Mouse (Mus musculus) CH12.LX (cell line): ENCODE measurements at regions not wholly inside any gene's neighbourhood (a gene's known extent, or its start where the extent isn't known, plus 50 kb on each side); places are given as distances from the start of the nearest gene placed in this dataset.
A peak's percentile ranks its signal among the peaks of the same experiment; 100 is the strongest.

ENCODE experiments used
- DNase-seq: peaks from one replicate; pipeline ENCODE4 v3.0.0-alpha.2; 2013; ENCODE audit errors: extremely low read depth
- H3K27ac ChIP-seq: 2 replicates; pipeline ENCODE4 v1.5.1; 2012; ENCODE audit warnings: low read depth, mild to moderate bottlenecking, control low read depth, moderate library complexity; ENCODE audit not compliant: insufficient read depth
- H3K27me3 ChIP-seq: replicated peaks from 2 replicates; pipeline ENCODE3; 2012; ENCODE audit warnings: inconsistent platforms
- H3K36me3 ChIP-seq, 2 experiments: replicated peaks in 1 of 2; 2 replicates each; pipeline versions ENCODE3 to v1.6.1; 2012; ENCODE audit warnings: inconsistent platforms in 1 of 2, low read length in 1 of 2, mild to moderate bottlenecking in 1 of 2, mixed read lengths in 1 of 2, moderate library complexity in 1 of 2; ENCODE audit not compliant: control insufficient read depth in 1 of 2, insufficient read depth in 1 of 2
- H3K4me1 ChIP-seq, 2 experiments: 2 replicates each; pipeline ENCODE4 v1.6.1; 2012; ENCODE audit warnings: inconsistent platforms in 1 of 2, moderate library complexity in 1 of 2; ENCODE audit not compliant: insufficient read depth in 2 of 2, control insufficient read depth in 1 of 2
- H3K4me2 ChIP-seq: 2 replicates; pipeline ENCODE4 v1.6.1; 2012; ENCODE audit warnings: low read depth, mild to moderate bottlenecking, control low read depth; ENCODE audit not compliant: poor library complexity, insufficient read depth, severe bottlenecking
- H3K4me3 ChIP-seq, 3 experiments: fragments of 150-350 bp in 1 of 3; sonication (generic) in 1 of 3; replicated peaks in 1 of 3; 2 replicates each; pipeline versions ENCODE3 to v1.5.1; 2011 to 2012; ENCODE audit warnings: low read depth in 2 of 3, low read length in 2 of 3, mild to moderate bottlenecking in 2 of 3, moderate library complexity in 2 of 3, control low read depth in 1 of 3, improper control_type of control experiment in 1 of 3, inconsistent platforms in 1 of 3, mixed read lengths in 1 of 3; ENCODE audit not compliant: poor library complexity in 1 of 3
- H3K79me2 ChIP-seq: replicated peaks from 2 replicates; pipeline ENCODE4 v1.6.1; 2012; ENCODE audit warnings: mild to moderate bottlenecking, moderate library complexity; ENCODE audit not compliant: control insufficient read depth, poor library complexity, insufficient read depth, severe bottlenecking; ENCODE audit errors: extremely low read depth
- H3K9ac ChIP-seq: 2 replicates; pipeline ENCODE4 v1.6.1; 2012; ENCODE audit warnings: low read depth, mild to moderate bottlenecking, control low read depth, moderate library complexity; ENCODE audit not compliant: insufficient read depth
- H3K9me3 ChIP-seq: replicated peaks from 2 replicates; pipeline ENCODE3; 2012; ENCODE audit warnings: low read length, inconsistent platforms, mixed read lengths
- CHD2 ChIP-seq: IDR thresholded peaks from 2 replicates; pipeline ENCODE4 v1.6.1; 2011; ENCODE audit warnings: low read length, improper control_type of control experiment
- CTCF ChIP-seq, 2 experiments: IDR thresholded peaks in 1 of 2; conservative IDR thresholded peaks in 1 of 2; 2 replicates each; pipeline ENCODE4 v1.5.1; 2011 to 2012; ENCODE audit warnings: low read depth in 2 of 2, low read length in 2 of 2, improper control_type of control experiment in 1 of 2, inconsistent platforms in 1 of 2, mild to moderate bottlenecking in 1 of 2, moderate library complexity in 1 of 2
- E2F4 ChIP-seq: IDR thresholded peaks from 2 replicates; pipeline ENCODE4 v1.6.1; 2011; ENCODE audit warnings: low read depth, low read length, improper control_type of control experiment; ENCODE audit not compliant: insufficient replicate concordance
- ELF1 ChIP-seq: IDR thresholded peaks from 2 replicates; pipeline ENCODE4 v1.6.1; 2014; ENCODE audit warnings: low read depth, mild to moderate bottlenecking, inconsistent platforms, low read length, improper control_type of control experiment
- EP300 ChIP-seq: IDR thresholded peaks from 2 replicates; pipeline ENCODE4 v1.6.1; 2011; ENCODE audit warnings: low read length, improper control_type of control experiment
- ETS1 ChIP-seq: conservative IDR thresholded peaks from 2 replicates; pipeline ENCODE4 v1.6.1; 2012; ENCODE audit warnings: low read depth, mild to moderate bottlenecking, inconsistent platforms, low read length, improper control_type of control experiment, moderate library complexity
- GABPA ChIP-seq: IDR thresholded peaks from 2 replicates; pipeline ENCODE4 v1.6.1; 2012; ENCODE audit warnings: low read depth, low read length, improper control_type of control experiment, inconsistent platforms; ENCODE audit not compliant: insufficient replicate concordance
- IRF4 ChIP-seq: IDR thresholded peaks from 2 replicates; pipeline ENCODE4 v1.6.1; 2014; ENCODE audit warnings: low read depth, mild to moderate bottlenecking, inconsistent platforms, low read length, improper control_type of control experiment
- JUN ChIP-seq: IDR thresholded peaks from 2 replicates; pipeline ENCODE4 v1.6.1; 2011; ENCODE audit warnings: low read depth, mild to moderate bottlenecking, low read length, improper control_type of control experiment, moderate library complexity; ENCODE audit not compliant: insufficient read depth
- JUND ChIP-seq: conservative IDR thresholded peaks from 2 replicates; pipeline ENCODE4 v1.6.1; 2011; ENCODE audit warnings: low read depth, low read length, improper control_type of control experiment
- KAT2A ChIP-seq: IDR thresholded peaks from 2 replicates; pipeline ENCODE4 v1.6.1; 2012; ENCODE audit warnings: low read length, improper control_type of control experiment, inconsistent platforms; ENCODE audit not compliant: insufficient replicate concordance
- MAZ ChIP-seq: IDR thresholded peaks from 2 replicates; pipeline ENCODE4 v1.6.1; 2012; ENCODE audit warnings: low read depth, mild to moderate bottlenecking, inconsistent platforms, low read length, improper control_type of control experiment, moderate library complexity
- MEF2A ChIP-seq: IDR thresholded peaks from 2 replicates; pipeline ENCODE4 v1.6.1; 2014; ENCODE audit warnings: low read depth, mild to moderate bottlenecking, inconsistent platforms, low read length, improper control_type of control experiment, borderline replicate concordance
- MXI1 ChIP-seq: IDR thresholded peaks from 2 replicates; pipeline ENCODE4 v1.6.1; 2011; ENCODE audit warnings: mild to moderate bottlenecking, low read depth, low read length, improper control_type of control experiment
- MYC ChIP-seq: IDR thresholded peaks from 2 replicates; pipeline ENCODE4 v1.6.1; 2011; ENCODE audit warnings: low read depth, mild to moderate bottlenecking, improper control_type of control experiment, low read length
- NRF1 ChIP-seq: IDR thresholded peaks from 2 replicates; pipeline ENCODE4 v1.6.1; 2014; ENCODE audit warnings: low read depth, mild to moderate bottlenecking, inconsistent platforms, low read length, improper control_type of control experiment, moderate library complexity
- PAX5 ChIP-seq: IDR thresholded peaks from 2 replicates; pipeline ENCODE4 v1.6.1; 2012; ENCODE audit warnings: low read length, inconsistent platforms, mixed read lengths
- RAD21 ChIP-seq: IDR thresholded peaks from 2 replicates; pipeline ENCODE4 v1.6.1; 2011; ENCODE audit warnings: low read depth, mild to moderate bottlenecking, low read length, improper control_type of control experiment, moderate library complexity
- RCOR1 ChIP-seq: conservative IDR thresholded peaks from 2 replicates; pipeline ENCODE4 v1.6.1; 2012; ENCODE audit warnings: low read depth, mild to moderate bottlenecking, inconsistent platforms, low read length, improper control_type of control experiment
- SIN3A ChIP-seq: IDR thresholded peaks from 2 replicates; pipeline ENCODE4 v1.6.1; 2012; ENCODE audit warnings: low read length, improper control_type of control experiment, inconsistent platforms
- SMC3 ChIP-seq: IDR thresholded peaks from 2 replicates; pipeline ENCODE4 v1.6.1; 2011; ENCODE audit warnings: low read depth, low read length, improper control_type of control experiment
- TBP ChIP-seq: conservative IDR thresholded peaks from 2 replicates; pipeline ENCODE4 v1.6.1; 2011; ENCODE audit warnings: low read depth, low read length, improper control_type of control experiment
- TCF12 ChIP-seq: IDR thresholded peaks from 2 replicates; pipeline ENCODE4 v1.6.1; 2014; ENCODE audit warnings: low read depth, mild to moderate bottlenecking, inconsistent platforms, low read length, improper control_type of control experiment
- UBTF ChIP-seq: IDR thresholded peaks from 2 replicates; pipeline ENCODE4 v1.6.1; 2012; ENCODE audit warnings: low read depth, mild to moderate bottlenecking, inconsistent platforms, low read length, improper control_type of control experiment, moderate library complexity
- USF1 ChIP-seq: IDR thresholded peaks from 2 replicates; pipeline ENCODE4 v1.6.1; 2014; ENCODE audit warnings: low read depth, mild to moderate bottlenecking, inconsistent platforms, low read length, improper control_type of control experiment
- USF2 ChIP-seq: conservative IDR thresholded peaks from 2 replicates; pipeline ENCODE4 v1.6.1; 2011; ENCODE audit warnings: low read depth, low read length, improper control_type of control experiment
- ZNF384 ChIP-seq: IDR thresholded peaks from 2 replicates; pipeline ENCODE4 v1.6.1; 2012; ENCODE audit warnings: low read depth, low read length, improper control_type of control experiment, inconsistent platforms
- dilution Hi-C: fragments of 300-500 bp; cut with MboI; formaldehyde crosslinking; loops from 2 replicates; pipeline ENCODE4 v1.14.3; 2020; ENCODE audit warnings: low sequenced_read_pairs; ENCODE audit not compliant: extremely low pct_unique_long_range_greater_than_20kb, extremely low pct_ligation_motif_present
- in situ Hi-C: fragments of 300-500 bp; cut with MboI; formaldehyde crosslinking; loops from 3 replicates; pipeline ENCODE4 v1.14.3; 2019; ENCODE audit warnings: low sequenced_read_pairs, low pct_ligation_motif_present, low pct_unique_long_range_greater_than_20kb, mixed read lengths

DNA sequence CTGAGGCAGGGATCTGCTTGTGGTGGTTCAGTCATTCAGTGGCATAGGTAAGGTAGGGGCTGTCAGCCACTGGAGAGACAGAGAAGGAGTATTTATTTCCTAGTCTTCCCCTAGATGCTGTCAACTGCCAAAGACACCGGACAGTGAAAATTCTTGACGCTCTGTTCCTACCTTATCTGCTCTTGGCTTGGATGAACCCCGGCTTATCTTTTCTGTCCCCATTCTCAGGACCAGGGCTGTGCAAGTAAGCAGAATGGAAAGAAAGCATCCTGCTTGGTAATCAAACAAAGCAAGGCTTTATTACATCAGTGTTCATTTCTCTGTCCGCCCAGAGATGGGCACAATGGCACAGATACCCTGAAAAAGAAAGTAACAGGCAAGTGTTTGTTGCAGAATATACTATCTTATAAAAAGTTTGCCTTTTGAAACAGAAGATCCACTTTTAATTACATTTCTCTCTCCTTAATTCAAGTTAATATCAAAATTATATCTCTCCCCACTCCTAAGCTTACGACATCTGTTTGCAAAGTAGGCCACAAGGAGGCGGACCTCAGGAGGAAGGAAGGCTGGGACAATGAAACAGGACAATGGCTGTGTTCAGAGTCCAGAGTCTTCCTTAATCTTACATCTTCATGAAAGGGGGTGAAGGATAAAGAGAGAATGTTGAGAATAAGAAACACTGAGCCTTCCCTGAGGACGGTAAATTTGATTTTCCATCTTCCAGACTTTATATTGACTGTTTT lies 316.8 kb upstream of the Ubash3b start:
- no peak overlapping the region for H3K4me3 ChIP-seq
- H3K27ac ChIP-seq: no peak overlapping the region
- H3K36me3 ChIP-seq: no peaks in the 10 kb centered on the region
- H3K79me2 ChIP-seq: no peaks in the 10 kb centered on the region
- H3K9me3 ChIP-seq: peaks cover 3% of the 10 kb centered on the region
- DNase-seq: no peak
- TF ChIP-seq EP300 (no peak), CHD2 (no peak), IRF4 (no peak), MEF2A (no peak), SMC3 (no peak), GABPA (no peak), ELF1 (no peak), TCF12 (no peak), RAD21 (no peak), ETS1 (no peak), ZNF384 (no peak), TBP (no peak), USF1 (no peak), JUN (no peak), MAZ (no peak), PAX5 (no peak)
- no peaks in the 10 kb centered on the region for H3K27me3 ChIP-seq
- H3K9ac ChIP-seq: no peak overlapping the region
- H3K4me2 ChIP-seq: no peak overlapping the region
- dilution Hi-C loops (no loop called here), in situ Hi-C loops (loop anchor here (10.0 kb wide), 1 partner anchor 477 kb away; no protein-coding TSS in a partner anchor)
- H3K4me1 ChIP-seq: peaks cover 0 to 19% of the 10 kb centered on the region in 2 experiments; a peak in 2 of 4 replicates

DNA sequence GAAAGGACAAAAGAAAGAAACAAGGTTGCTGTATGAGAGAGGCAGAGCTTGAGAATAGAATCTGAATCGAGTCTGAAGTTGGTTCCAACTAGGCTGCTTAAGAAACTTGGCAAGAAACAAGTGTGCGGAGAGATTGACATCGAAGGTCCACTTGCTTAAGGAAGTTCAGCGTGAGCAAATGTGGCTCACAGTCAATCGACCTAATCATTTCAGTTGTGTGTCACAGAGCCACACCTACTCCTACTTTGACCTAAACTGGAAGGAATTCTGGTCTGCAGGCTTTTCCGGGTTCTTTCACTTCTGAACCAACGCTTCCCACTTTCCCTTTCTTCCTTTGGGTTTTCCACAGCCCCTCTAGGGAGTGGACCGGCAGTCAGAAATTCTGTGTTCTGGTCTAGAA lies 313.8 kb upstream of the Ubash3b start:
- dilution Hi-C loops: no loop called here
- in situ Hi-C loops: loop anchor here (10.0 kb wide), 1 partner anchor 479 kb away; no protein-coding TSS in a partner anchor
- no peak for TF ChIP-seq MYC
- no peak for TF ChIP-seq ETS1
- TF ChIP-seq KAT2A: no peak
- TF ChIP-seq MXI1: no peak
- no peak for TF ChIP-seq RCOR1
- TF ChIP-seq EP300: no peak
- no peak for TF ChIP-seq JUND
- TF ChIP-seq USF2: no peak
- TF ChIP-seq IRF4: no peak
- TF ChIP-seq MAZ: no peak
- no peak for TF ChIP-seq CTCF (conservative IDR thresholded peaks at IDR 0.05 in 1 of 2, IDR thresholded peaks at IDR 0.05 in 1 of 2; ENCODE audit: low read depth in 2 of 2, low read length in 2 of 2)
- no peak for TF ChIP-seq UBTF
- TF ChIP-seq NRF1: no peak
- TF ChIP-seq SIN3A: no peak
- no peak for TF ChIP-seq E2F4
- no peak for TF ChIP-seq PAX5
- no peaks in the 10 kb centered on the region for H3K9me3 ChIP-seq
- H3K4me2 ChIP-seq: peak overlapping the region; percentile 5; the same call in 1 of the 2 replicates
- no peak for DNase-seq
- peaks cover under 1 to 14% of the 10 kb centered on the region in 2 experiments; a peak in 3 of 4 replicates for H3K4me1 ChIP-seq
- no peaks in the 10 kb centered on the region for H3K36me3 ChIP-seq
- H3K9ac ChIP-seq: no peak overlapping the region
- no peaks in the 10 kb centered on the region for H3K27me3 ChIP-seq
- no peaks in the 10 kb centered on the region for H3K79me2 ChIP-seq
- H3K4me3 ChIP-seq: no peak overlapping the region
- no peak overlapping the region for H3K27ac ChIP-seq
